Mouse (Mus musculus) E14TG2a.4 (cell line): ENCODE results near the gene Rnd1.

Source experiments
- CTCF ChIP-seq: conservative IDR thresholded peaks from 2 replicates; pipeline ENCODE4 v1.5.1; 2014; ENCODE audit warnings: low read length
- NANOG ChIP-seq: IDR thresholded peaks from 2 replicates; pipeline ENCODE4 v1.6.1; 2014; ENCODE audit warnings: borderline replicate concordance, low read length, mixed read lengths
- POU5F1 ChIP-seq: IDR thresholded peaks from 2 replicates; pipeline ENCODE4 v1.6.1; 2014; ENCODE audit warnings: low read length, borderline replicate concordance

DNA sequence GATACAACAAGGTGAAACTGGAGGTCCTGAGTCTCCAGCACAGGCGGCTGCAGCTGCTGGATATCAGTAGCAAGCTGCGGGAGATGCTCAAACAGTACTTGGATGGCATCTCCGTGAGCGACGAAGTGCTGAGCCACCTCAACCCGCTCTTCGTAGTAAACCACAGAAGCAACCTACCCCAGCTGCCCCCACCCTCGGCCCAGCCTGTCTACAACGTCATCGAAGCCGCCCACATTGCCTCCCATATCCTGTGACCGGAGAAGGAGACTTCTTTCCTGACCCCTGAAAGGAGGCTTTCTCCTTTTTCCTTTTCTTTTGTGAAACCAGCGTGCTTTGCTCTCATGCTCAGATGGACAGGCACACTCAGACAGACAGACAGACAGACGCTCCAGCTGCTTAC lies 45.6 kb upstream of the Rnd1 start:
- no peak for TF ChIP-seq NANOG
- TF ChIP-seq CTCF, result no peak
- no peak for TF ChIP-seq POU5F1
